7 mouse cellular contexts compared by ENCODE assay signal in genomic region chr14:118713869-118714268, GRCm38 (mm10). TPM values are rescaled to one million over a fixed set of nuclear protein-coding genes. Genes with fewer than 3 reads are reported as not detected.
DNase-seq lines count a peak whose midpoint lies in the region; ATAC-seq lines count a peak whose summit lies in the region.

No protein-coding gene starts in this region.

- WGBS in lung, embryonic 16.5 days = 19% methylated on average over 8 of the region's 8 CpGs
- 10% methylated on average over 8 of the region's 8 CpGs for WGBS in forebrain, embryonic 14.5 days
- WGBS in limb, embryonic 13.5 days = 9% methylated on average over 8 of the region's 8 CpGs
- 20% methylated on average over 8 of the region's 8 CpGs for WGBS in stomach, embryonic 15.5 days

- peak overlapping the region; percentile 44 for H3K9ac ChIP-seq in lung, embryonic 16.5 days (ENCODE audit: low read length)
- H3K9ac ChIP-seq in forebrain, embryonic 14.5 days (ENCODE audit: low read length) = peak overlapping the region; percentile 49
- H3K9ac ChIP-seq in limb, embryonic 13.5 days = no peak overlapping the region
- no peak overlapping the region for H3K9ac ChIP-seq in stomach, embryonic 15.5 days

- ATAC-seq in lung, embryonic 16.5 days (ENCODE audit: low read depth) = no peak
- ATAC-seq in forebrain, embryonic 14.5 days = no peak
- no peak for ATAC-seq in limb, embryonic 13.5 days (ENCODE audit: low FRiP score, low read depth)
- ATAC-seq in stomach, embryonic 15.5 days (ENCODE audit: insufficient read depth, low FRiP score, low read depth) = no peak
- ATAC-seq in granulocyte monocyte progenitor cell, adult 5-6 weeks (replicated peaks; ENCODE audit: poor library complexity, severe bottlenecking) = no peak

- peak overlapping the region; percentile 37 for H3K4me3 ChIP-seq in lung, embryonic 16.5 days (ENCODE audit: low read length)
- no peak overlapping the region for H3K4me3 ChIP-seq in forebrain, embryonic 14.5 days (ENCODE audit: low read depth, low read length)
- H3K4me3 ChIP-seq in limb, embryonic 13.5 days = peak overlapping the region; percentile 30
- H3K4me3 ChIP-seq in stomach, embryonic 15.5 days (replicated peaks) = peak overlapping the region; percentile 27

- no peak overlapping the region for H3K27ac ChIP-seq in lung, embryonic 16.5 days (ENCODE audit: low read length)
- no peak overlapping the region for H3K27ac ChIP-seq in forebrain, embryonic 14.5 days (ENCODE audit: low read depth, low read length)
- no peak overlapping the region for H3K27ac ChIP-seq in limb, embryonic 13.5 days
- H3K27ac ChIP-seq in stomach, embryonic 15.5 days = no peak overlapping the region

- H3K4me2 ChIP-seq in lung, embryonic 16.5 days (ENCODE audit: low read depth, low read length) = peak overlapping the region; percentile 75
- H3K4me2 ChIP-seq in forebrain, embryonic 14.5 days (ENCODE audit: low read length) = peak overlapping the region; percentile 52
- H3K4me2 ChIP-seq in limb, embryonic 13.5 days (replicated peaks) = peak overlapping the region; percentile 62
- peak overlapping the region; percentile 51 for H3K4me2 ChIP-seq in stomach, embryonic 15.5 days

- no peaks in the 10 kb centered on the region for H3K9me3 ChIP-seq in lung, embryonic 16.5 days (ENCODE audit: control insufficient read depth, low read length)
- H3K9me3 ChIP-seq in forebrain, embryonic 14.5 days (replicated peaks; ENCODE audit: control insufficient read depth, low read length) = no peaks in the 10 kb centered on the region
- H3K9me3 ChIP-seq in limb, embryonic 13.5 days = no peaks in the 10 kb centered on the region
- no peaks in the 10 kb centered on the region for H3K9me3 ChIP-seq in stomach, embryonic 15.5 days

- peaks cover 14% of the 10 kb centered on the region for H3K4me1 ChIP-seq in lung, embryonic 16.5 days (replicated peaks; ENCODE audit: control insufficient read depth, insufficient read depth, low read length)
- peaks cover 11% of the 10 kb centered on the region for H3K4me1 ChIP-seq in forebrain, embryonic 14.5 days (ENCODE audit: control insufficient read depth, insufficient read depth, low read length)
- peaks cover 37% of the 10 kb centered on the region for H3K4me1 ChIP-seq in limb, embryonic 13.5 days
- H3K4me1 ChIP-seq in stomach, embryonic 15.5 days = peaks cover 13% of the 10 kb centered on the region; the same call in 1 of the 2 replicates

- 0 out of 2 replicates have a peak, but pooled peaks cover 4% of the 10 kb centered on the region for H3K27me3 ChIP-seq in lung, embryonic 16.5 days (ENCODE audit: control insufficient read depth, insufficient read depth, low read depth, low read length)
- H3K27me3 ChIP-seq in forebrain, embryonic 14.5 days (replicated peaks; ENCODE audit: control insufficient read depth, insufficient read depth, low read length) = no peaks in the 10 kb centered on the region
- H3K27me3 ChIP-seq in limb, embryonic 13.5 days = peaks cover 58% of the 10 kb centered on the region
- H3K27me3 ChIP-seq in stomach, embryonic 15.5 days (replicated peaks) = no peaks in the 10 kb centered on the region

- DNase-seq in lung, postnatal 36 days = no peak
- no peak for DNase-seq in forebrain, embryonic 14.5 days (ENCODE audit: low spot score)
- DNase-seq in cerebellum, adult 11 months = no peak

- H3K36me3 ChIP-seq in lung, embryonic 16.5 days (ENCODE audit: control insufficient read depth, insufficient read depth, low read length) = no peaks in the 10 kb centered on the region
- H3K36me3 ChIP-seq in forebrain, embryonic 14.5 days (ENCODE audit: control insufficient read depth, insufficient read depth, low read length) = no peaks in the 10 kb centered on the region
- H3K36me3 ChIP-seq in limb, embryonic 13.5 days = no peaks in the 10 kb centered on the region
- no peaks in the 10 kb centered on the region for H3K36me3 ChIP-seq in stomach, embryonic 15.5 days

RNA-seq across cellular contexts. Expression of gene Abcc4, which starts 7.8 kb away (rescaled TPM):
- 2.2 and 2.5 TPM in 2 replicates for polyA plus RNA-seq in lung, embryonic 16.5 days (2015; fragmentation: Nextera tagmentation; extraction: Ambion mirVana)
- polyA plus RNA-seq in forebrain, embryonic 14.5 days (2014; fragmentation: Nextera tagmentation; extraction: Ambion mirVana) = 1.0 and 1.3 TPM in 2 replicates
- 1.3 and 1.4 TPM in 2 replicates for polyA plus RNA-seq in limb, embryonic 13.5 days (2015; fragmentation: Nextera tagmentation; extraction: Ambion mirVana)
- polyA plus RNA-seq in stomach, embryonic 15.5 days (2015; fragmentation: Nextera tagmentation; extraction: Ambion mirVana) = 4.0 and 4.6 TPM in 2 replicates
- total RNA-seq in granulocyte monocyte progenitor cell, adult 5-6 weeks (2014; fragmentation: Nextera tagmentation) = 42.4 and 42.7 TPM in 2 replicates
- 34.0 and 38.8 TPM in 2 replicates for total RNA-seq in granulocyte monocyte progenitor cell, adult 5-6 weeks (2017)

Comparison
In these comparisons a context has a peak if more than half of its experiments do, and no peak if none do; other contexts are left out.
1. H3K9ac ChIP-seq: peak in lung, embryonic 16.5 days (single experiment) and forebrain, embryonic 14.5 days (single experiment); none in limb, embryonic 13.5 days (single experiment) and stomach, embryonic 15.5 days (single experiment).
2. Peak in every context shown above with its lines, with median percentiles within 50 percentile points of each other: H3K4me2 ChIP-seq.